Mouse (Mus musculus): ENCODE results near the gene Gng8.

The Gng8 gene

GRCm38 (mm10) chr7:16923283-16924036 lies 31.9 kb downstream of the Gng8 start:
- no peak for DNase-seq (ENCODE audit: low read depth, low spot score)

DNA sequence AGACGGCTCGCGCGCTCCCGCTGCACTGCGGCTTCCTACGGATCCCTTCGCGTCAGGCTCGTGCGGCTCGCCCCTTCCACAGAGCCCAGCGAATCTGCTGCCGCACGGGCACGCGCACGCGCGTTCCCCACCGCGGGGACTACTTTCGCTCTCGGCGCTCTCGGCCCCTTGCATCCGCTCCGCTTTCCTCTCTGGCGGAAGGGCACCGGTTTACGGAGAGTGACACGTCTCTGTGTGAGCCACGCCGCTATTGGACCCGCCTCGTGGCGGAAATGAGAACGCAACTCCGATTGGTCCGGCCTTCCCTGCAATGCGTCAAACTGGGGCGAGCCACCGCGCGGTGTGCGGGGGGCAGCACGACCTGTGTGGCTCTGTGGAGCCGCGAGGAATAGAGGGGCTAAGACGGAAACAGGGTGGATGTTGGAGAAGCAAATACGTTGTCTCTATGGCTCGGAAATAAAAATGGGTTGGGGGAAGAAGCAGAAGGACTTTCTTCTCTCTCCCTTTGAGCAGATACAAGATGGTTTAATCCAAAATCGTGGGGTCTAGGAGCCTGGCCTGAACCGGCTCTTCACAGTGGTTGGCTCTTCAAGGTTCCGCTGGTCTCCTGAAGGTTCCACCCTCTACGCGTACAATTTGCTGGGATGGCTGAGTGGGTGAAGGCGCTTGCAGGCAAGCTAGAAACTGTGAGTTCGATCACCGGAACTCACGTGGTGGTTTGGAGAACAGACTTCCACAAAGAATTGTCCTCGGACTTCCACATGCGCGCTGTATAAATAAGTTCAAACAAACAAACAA lies 32.6 kb downstream of the Gng8 start, which contains the start of gene Calm3:
TSS of gene Calm3 (minus strand) at position 78 of the 798 bp plus-strand sequence.
- DNase-seq (ENCODE audit: low read depth, low spot score) = peak; percentile 100

DNA sequence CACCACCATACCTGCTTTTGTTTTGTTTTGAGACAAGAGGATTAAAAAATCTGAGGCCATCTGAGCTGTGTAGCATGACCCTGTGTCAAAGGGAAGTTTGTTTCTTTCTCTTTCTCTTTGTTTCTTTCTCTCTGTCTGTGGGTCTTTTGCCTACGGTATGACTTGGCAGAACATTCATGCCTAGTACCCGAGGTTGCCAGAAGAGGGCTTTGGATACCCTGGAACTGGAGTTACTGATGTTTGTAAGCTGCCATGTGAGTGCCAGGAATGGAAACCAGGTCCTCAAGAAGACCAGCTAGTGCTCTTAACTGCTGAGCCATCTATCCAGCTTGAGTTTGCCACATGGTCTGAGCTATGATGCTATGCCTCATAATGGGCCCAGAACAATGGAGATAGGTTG lies 36.8 kb downstream of the Gng8 start:
- DNase-seq (ENCODE audit: low read depth, low spot score) = no peak

DNA sequence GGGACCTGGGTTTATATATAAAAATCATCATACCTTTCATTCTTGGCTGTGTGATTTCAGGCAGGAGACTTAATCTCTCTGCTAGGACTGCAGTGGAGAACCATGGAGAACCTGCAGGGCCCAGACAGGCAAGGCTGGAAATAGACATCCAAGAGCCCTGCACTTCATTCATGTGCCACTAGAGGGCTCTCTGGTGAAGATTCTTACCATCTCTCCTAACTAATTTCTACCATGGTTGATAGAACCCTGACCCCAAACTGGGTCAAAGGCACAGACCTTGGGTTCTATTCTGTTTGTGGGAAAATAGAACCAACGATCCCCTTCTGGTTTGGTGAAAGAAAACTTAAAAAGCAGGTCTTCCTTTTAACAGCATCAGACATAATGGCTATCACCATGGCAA lies 39.3 kb downstream of the Gng8 start:
- no peak for DNase-seq (ENCODE audit: low read depth, low spot score)

DNA sequence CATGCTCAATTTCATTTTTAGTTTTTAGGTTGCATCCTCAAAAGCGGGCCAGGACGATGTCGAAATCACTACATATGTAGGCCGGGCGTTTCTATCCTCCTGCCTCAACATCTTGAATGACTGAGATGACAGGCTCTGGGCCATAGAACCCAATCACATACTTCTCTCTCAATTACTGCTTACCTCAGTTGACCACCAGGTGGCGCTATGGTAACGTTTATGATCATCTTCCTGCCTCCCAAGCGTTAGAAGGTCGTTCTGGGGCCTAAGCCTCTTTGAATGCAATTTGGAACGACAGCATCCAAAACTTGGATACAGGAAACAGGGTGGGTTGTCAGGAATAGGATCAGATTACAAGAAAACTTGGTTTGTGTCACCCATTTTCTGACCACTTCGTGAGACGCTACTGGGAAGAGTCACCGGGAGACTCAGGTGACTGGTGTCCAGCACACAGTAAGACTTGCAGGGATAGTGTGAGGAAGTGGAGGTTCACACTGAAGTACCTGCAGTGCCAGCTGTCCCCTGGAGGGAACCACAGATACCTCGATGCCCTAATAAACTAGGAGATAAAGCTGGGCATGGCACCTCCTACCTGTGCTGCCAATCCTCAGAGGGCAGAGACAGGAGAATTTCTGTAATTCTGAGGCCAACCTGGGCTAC lies 40.5 kb downstream of the Gng8 start:
- DNase-seq (ENCODE audit: low read depth, low spot score) = peak; percentile 74

- DNase-seq (ENCODE audit: low read depth, low spot score) = no peak
Measured at GRCm38 (mm10) chr7:16932704-16933577, 41.4 kb downstream of the Gng8 start.

GRCm38 (mm10) chr7:16937312-16937711 lies 45.7 kb downstream of the Gng8 start:
- DNase-seq (ENCODE audit: low read depth, low spot score) = no peak

DNA sequence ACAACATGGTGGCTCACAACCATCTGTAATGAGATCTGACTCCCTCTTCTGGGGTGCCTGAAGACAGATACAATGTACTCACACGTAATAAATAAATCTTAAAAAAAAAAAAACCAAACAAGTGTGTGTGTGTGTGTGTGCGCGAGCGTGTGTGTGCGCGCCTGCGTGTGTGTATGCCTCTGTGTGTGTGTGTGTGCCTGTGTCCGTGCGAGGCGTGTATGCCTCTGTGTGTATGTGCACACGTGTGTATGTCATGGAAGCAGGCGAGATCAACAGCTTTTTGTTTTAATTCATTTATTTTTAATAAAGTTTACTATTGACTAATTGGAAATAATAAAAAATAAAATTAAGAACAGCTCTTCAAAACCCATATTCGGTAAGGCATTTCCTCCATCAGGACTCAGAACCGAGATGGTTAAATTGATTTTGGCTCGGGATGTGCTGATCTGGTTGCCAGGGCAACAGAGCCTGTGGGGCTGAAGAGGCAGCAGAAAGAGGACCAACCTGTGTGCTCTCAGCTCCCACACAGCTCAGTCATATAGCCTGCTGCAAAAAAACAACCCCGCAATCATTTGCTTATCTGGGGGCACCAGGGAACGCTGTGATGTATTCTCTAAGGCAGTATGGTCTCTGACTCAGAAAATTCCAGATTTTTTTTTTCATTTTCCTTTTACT lies 46.7 kb downstream of the Gng8 start:
- no peak for DNase-seq (ENCODE audit: low read depth, low spot score)

GRCm38 (mm10) chr7:16940292-16940691 lies 48.7 kb downstream of the Gng8 start:
- no peak for DNase-seq (ENCODE audit: low read depth, low spot score)

DNA sequence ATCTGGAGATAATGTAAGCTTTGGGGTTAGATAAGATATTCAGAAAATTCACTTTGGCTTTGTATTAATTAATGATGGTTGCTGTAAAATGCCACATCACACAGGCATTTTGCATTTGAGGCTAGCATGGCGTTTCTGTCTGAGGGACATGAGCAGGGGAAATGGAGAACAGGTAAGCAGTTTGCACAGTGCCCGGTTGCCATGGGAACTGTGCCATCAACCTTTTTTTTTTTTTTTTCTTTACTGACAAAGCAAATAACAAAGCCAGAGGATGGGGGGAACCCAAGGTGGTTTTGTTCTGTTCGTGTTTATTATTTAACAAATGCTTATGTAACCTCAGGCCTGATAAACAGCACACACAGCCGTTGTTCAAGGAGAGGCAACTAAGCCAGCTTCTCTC lies 51.3 kb downstream of the Gng8 start:
- DNase-seq (ENCODE audit: low read depth, low spot score) = no peak

DNA sequence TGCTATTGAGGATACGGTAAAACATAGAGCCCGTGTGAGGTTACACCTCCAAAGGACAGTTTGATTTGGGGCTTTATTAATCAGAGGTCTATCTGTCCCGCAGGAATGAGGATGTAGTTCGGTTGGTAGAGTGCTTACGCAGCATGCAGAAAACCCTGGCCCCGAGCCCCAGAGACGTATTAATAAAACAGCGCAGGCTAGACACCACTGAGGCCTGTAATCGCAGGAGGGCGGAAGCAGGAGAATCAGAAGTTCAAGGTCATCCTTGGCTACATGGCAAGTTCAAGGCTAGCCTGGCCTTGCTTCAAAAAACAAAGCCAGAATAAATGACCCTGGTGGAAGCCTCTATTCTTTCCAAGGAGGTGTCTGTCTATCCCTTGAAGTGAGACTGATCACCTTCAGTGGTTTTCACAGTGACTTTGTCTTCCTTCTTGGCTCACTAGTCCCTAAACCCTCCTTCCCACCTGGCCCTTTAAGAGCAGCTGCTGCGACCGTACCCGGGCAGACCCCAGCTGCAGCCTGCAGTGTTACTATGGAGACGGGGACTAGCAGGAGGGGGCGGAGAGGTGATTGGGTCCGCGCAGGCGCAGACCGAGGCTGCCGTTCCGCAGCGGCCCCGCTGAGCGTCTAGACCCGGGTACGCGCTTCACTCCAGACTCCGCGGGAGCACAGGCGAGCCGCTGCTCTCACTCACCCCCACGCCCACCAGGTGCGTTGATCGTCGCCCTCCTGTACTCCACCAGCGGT lies 52.6 kb downstream of the Gng8 start, which contains the start of gene Pnmal2:
TSS of gene Pnmal2 (plus strand) at position 622 of the 747 bp plus-strand sequence.
- DNase-seq (ENCODE audit: low read depth, low spot score) = peak; percentile 56

GRCm38 (mm10) chr7:16944808-16945315 lies 53.3 kb downstream of the Gng8 start:
- DNase-seq (ENCODE audit: low read depth, low spot score) = no peak
